Mouse (Mus musculus) left cerebral cortex, adult 18-20 months (tissue): Measurements from ENCODE around the gene Gm10097. TPM values are rescaled to one million over a fixed set of nuclear protein-coding genes. Genes with fewer than 3 reads are reported as not detected.

Experiments used
- DNase-seq, 2 experiments: peaks; one replicate each; pipeline ENCODE4 v3.0.0; 2021 to 2022; ENCODE audit warnings: low spot score in 2 of 2, mixed read lengths in 1 of 2
- total RNA-seq, 2 experiments: library from RNA; stranded (reverse); gene quantifications; 2 replicates each; pipeline ENCODE4 v1.2.3; 2021

Gm10097 gene
- total RNA-seq, 2 experiments from 2014 or later = not detected

DNA sequence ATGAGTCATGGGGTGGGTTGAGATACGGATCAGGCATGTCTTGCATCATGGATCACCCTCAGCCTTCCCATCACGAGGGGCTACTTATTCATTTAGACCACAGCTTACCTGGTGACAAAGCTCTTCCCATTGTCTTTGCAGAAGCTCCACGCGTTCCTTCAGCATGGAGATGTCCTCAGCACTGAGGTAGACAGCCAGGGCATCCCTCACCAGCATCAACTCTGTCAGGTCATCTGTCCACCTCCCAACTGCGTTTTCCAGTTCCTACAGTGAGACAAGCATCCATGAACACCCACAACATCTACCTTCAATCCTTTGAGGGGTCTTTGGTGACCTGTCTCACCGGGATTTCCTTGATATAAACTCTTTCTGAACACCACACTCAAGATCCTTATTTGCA is 14.7 kb downstream of the Gm10097 start:
- DNase-seq = no peak

DNA sequence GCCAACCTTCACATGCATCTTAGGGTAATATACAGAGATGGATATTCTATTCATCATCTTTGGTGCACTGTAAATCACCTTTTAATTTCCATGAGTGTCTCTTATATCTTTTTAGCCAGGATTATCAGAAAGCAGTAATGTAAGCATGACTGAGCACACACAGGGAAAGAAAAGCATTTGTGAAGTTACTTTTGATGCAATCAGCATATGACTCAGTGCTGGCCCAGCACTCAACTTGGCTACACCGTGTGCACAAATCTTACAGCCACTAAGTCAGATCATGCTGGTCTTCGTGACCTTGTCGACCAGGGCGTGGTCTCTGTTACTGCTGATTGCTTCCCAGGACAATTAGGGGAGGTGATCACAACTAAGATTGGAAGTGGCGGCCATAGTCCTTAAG is 16.8 kb downstream of the Gm10097 start:
- no peak for DNase-seq

DNA sequence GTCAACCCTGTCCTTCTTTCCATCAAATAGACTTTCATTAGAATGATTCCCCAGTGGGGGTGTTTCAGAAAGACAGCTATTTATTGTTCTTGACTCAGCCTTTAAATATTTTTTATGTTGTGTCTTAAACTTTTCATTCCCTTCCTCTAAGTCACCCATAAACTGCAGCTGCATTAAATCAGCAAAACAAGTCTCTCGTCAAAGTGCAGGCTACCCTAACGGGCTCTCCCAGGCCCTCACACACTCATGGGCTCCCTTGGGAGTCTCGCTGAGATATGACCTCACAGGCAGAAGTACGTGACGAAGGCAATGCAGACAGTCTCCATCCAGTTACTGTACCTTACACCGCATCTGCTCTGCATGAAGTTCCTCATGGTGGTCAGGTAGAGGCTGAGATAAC is 17.3 kb downstream of the Gm10097 start:
- no peak for DNase-seq

DNA sequence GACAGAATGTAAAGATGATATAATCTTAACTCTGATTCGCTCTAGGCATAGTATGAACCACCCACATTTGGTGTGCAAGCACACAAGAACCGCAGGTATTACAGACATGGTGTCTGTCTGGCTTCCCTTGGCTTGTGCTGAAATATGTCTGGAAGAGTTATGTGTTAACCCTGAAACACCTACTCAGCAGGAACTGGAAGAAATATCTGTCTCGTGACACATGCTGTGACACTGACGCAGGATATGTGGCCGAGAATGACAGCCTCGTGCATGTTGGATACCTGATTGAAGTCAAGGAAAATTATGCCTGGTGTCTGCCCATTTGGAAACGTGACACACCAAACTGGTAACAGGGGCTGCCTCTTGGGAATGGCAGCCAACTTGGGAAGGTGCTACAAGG is 18.3 kb downstream of the Gm10097 start:
- DNase-seq = no peak

DNA sequence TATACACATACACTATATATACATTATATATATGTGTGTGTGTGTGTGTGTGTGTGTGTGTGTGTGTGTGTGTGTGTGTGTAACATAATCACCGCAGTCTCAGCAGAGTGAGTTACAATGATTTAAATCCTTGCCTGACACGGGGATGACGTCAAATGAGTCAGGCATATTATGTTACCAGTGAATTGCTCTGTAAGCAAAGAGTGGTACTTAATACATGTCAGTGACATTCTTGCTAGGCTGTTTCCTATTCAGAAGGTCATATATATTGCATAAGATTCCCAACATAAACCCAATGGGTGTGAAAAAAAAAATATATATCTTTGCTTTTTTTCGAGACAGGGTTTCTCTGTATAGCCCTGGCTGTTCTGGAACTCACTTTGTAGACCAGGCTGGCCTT is 20.1 kb downstream of the Gm10097 start:
- DNase-seq = no peak

DNA sequence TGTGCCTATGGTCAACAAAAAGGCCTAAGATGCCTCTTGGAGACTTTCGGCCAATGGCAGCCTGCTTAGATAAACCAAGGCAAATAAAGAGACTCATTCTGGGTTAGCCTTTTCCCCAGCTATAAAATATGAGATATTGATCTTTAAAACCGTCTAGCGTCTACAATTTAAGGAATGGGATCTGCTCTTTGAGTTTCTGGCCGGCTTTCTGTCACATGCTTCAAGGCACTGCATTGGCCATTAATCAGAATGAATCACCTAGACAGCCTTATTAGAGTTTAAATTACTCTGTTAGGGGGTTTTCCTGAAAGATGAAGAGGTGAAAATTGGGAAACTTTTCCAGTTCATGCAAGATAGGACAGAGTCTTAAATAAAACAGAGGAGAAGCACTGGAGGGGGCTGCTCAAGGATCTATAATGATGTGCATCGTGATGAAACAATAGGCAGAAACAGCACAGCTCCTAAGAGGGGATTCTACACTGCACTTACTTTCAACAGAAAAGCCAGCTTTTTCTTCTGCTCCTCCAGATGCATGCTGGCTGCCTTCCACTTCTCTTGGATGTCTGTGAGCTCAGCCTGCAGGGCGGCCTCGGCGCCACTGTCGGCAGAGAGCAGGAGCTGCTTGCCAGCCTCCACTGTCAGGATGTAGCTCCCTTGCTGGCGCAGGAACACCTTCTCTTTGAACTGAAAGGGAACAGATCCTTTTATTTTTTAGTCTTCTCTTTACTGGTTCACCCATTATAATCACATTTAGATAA is 28.2 kb downstream of the Gm10097 start:
- DNase-seq = peak; percentile 41 to 49

DNA sequence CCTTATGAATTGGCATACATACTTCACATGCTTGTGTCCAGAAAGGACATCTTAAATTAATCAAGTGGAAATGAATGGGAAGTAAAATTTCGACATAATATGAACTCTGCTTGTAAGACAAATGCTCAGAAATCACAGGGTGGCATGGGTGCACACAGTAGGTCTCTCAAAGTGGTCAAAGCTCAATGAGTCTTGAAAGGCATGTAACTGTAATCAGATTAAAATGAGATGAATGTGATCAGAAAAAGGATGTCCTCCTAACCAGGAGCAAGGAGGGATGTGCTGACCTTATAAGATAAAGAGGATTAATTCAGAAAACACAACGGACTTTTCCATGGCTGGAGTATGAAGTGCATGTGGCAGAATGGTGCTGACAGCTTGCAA is 28.8 kb downstream of the Gm10097 start:
- no peak for DNase-seq

DNA sequence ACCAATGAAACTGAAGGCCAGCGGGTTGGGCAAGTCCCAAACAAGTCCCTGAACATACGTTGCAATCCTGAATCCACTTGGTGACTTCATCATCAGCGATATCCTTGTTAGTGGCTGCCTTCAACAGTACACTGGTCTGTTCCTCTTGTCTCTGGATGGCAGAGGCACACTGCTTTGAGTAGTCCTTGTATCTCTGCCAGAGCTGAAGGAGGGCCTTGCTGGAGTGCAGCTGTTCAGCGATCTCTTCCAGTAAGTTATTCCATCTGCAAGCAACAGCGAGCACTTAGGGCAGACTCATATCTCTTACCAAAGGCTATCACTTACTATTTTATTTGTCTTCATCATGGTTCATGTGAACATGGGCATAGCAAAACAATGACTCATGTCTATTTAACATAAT is 41.8 kb downstream of the Gm10097 start:
- no peak for DNase-seq

DNA sequence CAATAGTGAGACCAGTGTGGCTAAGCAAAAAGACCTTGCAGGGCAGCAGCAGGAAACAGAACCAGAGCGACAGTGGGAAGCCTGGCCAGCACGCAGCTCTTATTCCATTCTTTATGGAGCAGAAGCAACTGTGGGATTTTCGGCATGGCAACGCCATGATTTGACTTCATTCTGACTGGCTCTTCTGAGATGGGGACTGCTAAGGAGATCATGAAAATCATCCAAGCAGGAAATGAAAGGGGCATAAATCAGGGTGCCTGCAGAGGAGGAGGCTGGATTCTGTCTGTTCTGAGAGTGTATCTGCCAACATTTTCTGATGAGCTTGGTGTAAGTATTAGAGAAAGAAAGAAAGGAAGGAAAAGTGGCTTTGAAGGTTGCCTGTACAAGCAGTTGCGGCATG is 47.2 kb downstream of the Gm10097 start:
- no peak for DNase-seq

DNA sequence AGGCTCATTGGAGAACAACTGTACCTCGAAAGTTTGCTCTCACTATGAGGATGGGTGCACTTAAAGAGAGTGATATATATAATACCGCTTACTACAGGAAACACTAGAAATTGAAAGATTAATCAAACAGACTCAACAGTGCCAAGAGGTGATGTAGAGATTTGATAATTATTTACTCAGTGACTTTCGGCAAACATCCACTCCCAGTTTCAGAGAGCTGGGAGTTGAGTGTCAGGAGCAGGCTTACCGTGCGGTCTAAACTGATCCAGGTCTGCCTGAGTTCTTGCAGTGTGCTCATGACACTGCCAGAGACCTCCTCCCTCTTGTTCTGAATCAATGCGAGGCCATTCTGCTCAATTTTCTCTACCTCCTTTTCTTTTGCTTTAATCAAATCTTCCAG is 47.7 kb downstream of the Gm10097 start:
- DNase-seq = no peak
